Mouse (Mus musculus) ES-Bruce4 (cell line): ENCODE measurements at regions not wholly inside any gene's neighbourhood (a gene's known extent, or its start where the extent isn't known, plus 50 kb on each side); places are given as distances from the start of the nearest gene placed in this dataset.

Experiments used
- H3K27ac ChIP-seq: 2 replicates; pipeline ENCODE4 v1.5.1; 2012; ENCODE audit warnings: low read length, inconsistent platforms; ENCODE audit not compliant: insufficient read depth
- H3K27me3 ChIP-seq: 2 replicates; pipeline ENCODE4 v1.6.1; 2012; ENCODE audit warnings: mild to moderate bottlenecking, low read length, inconsistent platforms; ENCODE audit not compliant: control insufficient read depth, poor library complexity, insufficient read depth, severe bottlenecking
- H3K36me3 ChIP-seq: 2 replicates; pipeline ENCODE4 v1.6.1; 2012; ENCODE audit warnings: inconsistent platforms, mild to moderate bottlenecking, low read length, moderate library complexity; ENCODE audit not compliant: control insufficient read depth, poor library complexity, insufficient read depth, severe bottlenecking
- H3K4me1 ChIP-seq: one replicate; pipeline ENCODE4 v1.8.1; 2011; ENCODE audit warnings: low read length; ENCODE audit not compliant: control insufficient read depth, insufficient read depth
- H3K4me3 ChIP-seq: 2 replicates; pipeline ENCODE4 v1.5.1; 2011; ENCODE audit warnings: low read depth, mild to moderate bottlenecking, low read length
- H3K9ac ChIP-seq: 2 replicates; pipeline ENCODE4 v1.6.1; 2012; ENCODE audit warnings: low read depth, mild to moderate bottlenecking, inconsistent platforms; ENCODE audit not compliant: poor library complexity, severe bottlenecking
- H3K9me3 ChIP-seq: replicated peaks from 2 replicates; pipeline ENCODE4 v1.6.1; 2012; ENCODE audit warnings: mild to moderate bottlenecking, low read length, inconsistent platforms; ENCODE audit not compliant: control insufficient read depth, poor library complexity, insufficient read depth, severe bottlenecking
- CTCF ChIP-seq: IDR thresholded peaks from one replicate; pipeline ENCODE4 v1.8.1; 2011; ENCODE audit warnings: low read depth, low read length
- EP300 ChIP-seq: IDR thresholded peaks from 2 replicates; pipeline ENCODE4 v1.6.1; 2011; ENCODE audit warnings: low read depth, low read length; ENCODE audit not compliant: insufficient read depth
- POLR2A ChIP-seq: IDR thresholded peaks from one replicate; pipeline ENCODE4 v1.8.1; 2011; ENCODE audit warnings: low read length; ENCODE audit not compliant: insufficient read depth

- Histone ChIP-seq H3K9me3 (peaks cover 3% of the 10 kb centered on the region), H3K4me1 (no peaks in the 10 kb centered on the region), H3K9ac (no peak overlapping the region), H3K4me3 (no peak overlapping the region), H3K27me3 (no peaks in the 10 kb centered on the region; the same call in 1 of the 2 replicates), H3K27ac (no peak overlapping the region), H3K36me3 (no peaks in the 10 kb centered on the region)
- TF ChIP-seq EP300, result no peak
- TF ChIP-seq CTCF, result no peak
- no peak for TF ChIP-seq POLR2A
Measured at GRCm38 (mm10) chr3:137568580-137569313, 52.7 kb upstream of the Ddit4l start.
